Mouse (Mus musculus) ovary, postnatal 10 days (tissue): ENCODE measurements at regions not wholly inside any gene's neighbourhood (a gene's known extent, or its start where the extent isn't known, plus 50 kb on each side); places are given as distances from the start of the nearest gene placed in this dataset.

ENCODE experiments used
- DNase-seq: peaks from one replicate; pipeline ENCODE4 v3.0.0; 2022; ENCODE audit warnings: low spot score

- no peak for DNase-seq
Measured at GRCm38 (mm10) chr4:140463296-140463695, 202.5 kb downstream of the Arhgef10l start.

- no peak for DNase-seq
Measured at GRCm38 (mm10) chr4:140461317-140461716, 204.5 kb downstream of the Arhgef10l start.

- DNase-seq = no peak
Measured at GRCm38 (mm10) chr4:140449062-140449461, 202.5 kb upstream of the Igsf21 start.

GRCm38 (mm10) chr4:140446455-140446854 lies 199.9 kb upstream of the Igsf21 start:
- DNase-seq = no peak

GRCm38 (mm10) chr4:140445931-140446330 lies 199.3 kb upstream of the Igsf21 start:
- no peak for DNase-seq

- no peak for DNase-seq
Measured at GRCm38 (mm10) chr4:140443221-140443620, 196.6 kb upstream of the Igsf21 start.

- DNase-seq = no peak
Measured at GRCm38 (mm10) chr4:140441805-140442204, 195.2 kb upstream of the Igsf21 start.

- DNase-seq = peak; percentile 8
Measured at GRCm38 (mm10) chr4:140439856-140440255, 193.3 kb upstream of the Igsf21 start.

GRCm38 (mm10) chr4:140436030-140436429 lies 189.4 kb upstream of the Igsf21 start:
- no peak for DNase-seq

GRCm38 (mm10) chr4:140433744-140434542 lies 187.4 kb upstream of the Igsf21 start:
- no peak for DNase-seq

GRCm38 (mm10) chr4:140432101-140432500 lies 185.5 kb upstream of the Igsf21 start:
- no peak for DNase-seq

GRCm38 (mm10) chr4:140427039-140427438 lies 180.5 kb upstream of the Igsf21 start:
- DNase-seq = no peak

- DNase-seq = no peak
Measured at GRCm38 (mm10) chr4:140423791-140424190, 177.2 kb upstream of the Igsf21 start.

- DNase-seq = no peak
Measured at GRCm38 (mm10) chr4:140421926-140422585, 175.5 kb upstream of the Igsf21 start.

GRCm38 (mm10) chr4:140419720-140420412 lies 173.3 kb upstream of the Igsf21 start:
- DNase-seq = no peak

GRCm38 (mm10) chr4:140412312-140412930 lies 165.8 kb upstream of the Igsf21 start:
- no peak for DNase-seq

- DNase-seq = no peak
Measured at GRCm38 (mm10) chr4:140408446-140408845, 161.9 kb upstream of the Igsf21 start.

GRCm38 (mm10) chr4:140406913-140407312 lies 160.3 kb upstream of the Igsf21 start:
- no peak for DNase-seq

- DNase-seq = no peak
Measured at GRCm38 (mm10) chr4:140405993-140406881, 159.7 kb upstream of the Igsf21 start.

- DNase-seq = no peak
Measured at GRCm38 (mm10) chr4:140405427-140405826, 158.8 kb upstream of the Igsf21 start.

- no peak for DNase-seq
Measured at GRCm38 (mm10) chr4:140403128-140403527, 156.5 kb upstream of the Igsf21 start.
